Mouse (Mus musculus): Measurements from ENCODE around the gene Cacfd1.

DNA sequence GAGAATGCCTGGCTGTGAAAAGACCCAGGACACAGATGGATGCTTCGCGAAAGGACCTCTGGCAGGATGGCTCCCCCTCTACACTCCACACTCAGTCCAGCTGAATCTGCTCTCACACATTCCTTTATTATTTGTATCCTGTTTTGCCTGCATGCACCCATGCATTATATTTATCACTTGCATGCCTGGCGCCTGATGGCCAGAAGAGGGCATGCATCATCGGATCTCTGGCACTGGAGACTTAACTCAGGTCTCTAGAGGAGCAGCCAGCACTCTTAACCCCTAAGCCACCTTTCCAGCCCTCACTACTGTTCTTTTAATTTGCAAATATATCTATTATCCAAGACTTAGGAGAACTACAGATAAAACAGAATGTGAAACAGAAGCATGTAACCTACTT lies 49.0 kb upstream of the Cacfd1 start:
- peak; percentile 32 for TF ChIP-seq CTCF (IDR thresholded peaks at IDR 0.05; ENCODE audit: low read depth, low read length)
- TF ChIP-seq POLR2A (IDR thresholded peaks at IDR 0.05; ENCODE audit: insufficient read depth, low read length), result no peak
